Mouse (Mus musculus): ENCODE data around the gene H2-Q4. TPM values are rescaled to one million over a fixed set of nuclear protein-coding genes. Genes with fewer than 3 reads are reported as not detected.
"Not testable (repeated sequence)": the region's sequence is repeated elsewhere in the genome, so short reads cannot be mapped to it uniquely, and the experiment has no call there.

The H2-Q4 gene
- polyA plus RNA-seq, 1 experiment = 159 TPM

DNA sequence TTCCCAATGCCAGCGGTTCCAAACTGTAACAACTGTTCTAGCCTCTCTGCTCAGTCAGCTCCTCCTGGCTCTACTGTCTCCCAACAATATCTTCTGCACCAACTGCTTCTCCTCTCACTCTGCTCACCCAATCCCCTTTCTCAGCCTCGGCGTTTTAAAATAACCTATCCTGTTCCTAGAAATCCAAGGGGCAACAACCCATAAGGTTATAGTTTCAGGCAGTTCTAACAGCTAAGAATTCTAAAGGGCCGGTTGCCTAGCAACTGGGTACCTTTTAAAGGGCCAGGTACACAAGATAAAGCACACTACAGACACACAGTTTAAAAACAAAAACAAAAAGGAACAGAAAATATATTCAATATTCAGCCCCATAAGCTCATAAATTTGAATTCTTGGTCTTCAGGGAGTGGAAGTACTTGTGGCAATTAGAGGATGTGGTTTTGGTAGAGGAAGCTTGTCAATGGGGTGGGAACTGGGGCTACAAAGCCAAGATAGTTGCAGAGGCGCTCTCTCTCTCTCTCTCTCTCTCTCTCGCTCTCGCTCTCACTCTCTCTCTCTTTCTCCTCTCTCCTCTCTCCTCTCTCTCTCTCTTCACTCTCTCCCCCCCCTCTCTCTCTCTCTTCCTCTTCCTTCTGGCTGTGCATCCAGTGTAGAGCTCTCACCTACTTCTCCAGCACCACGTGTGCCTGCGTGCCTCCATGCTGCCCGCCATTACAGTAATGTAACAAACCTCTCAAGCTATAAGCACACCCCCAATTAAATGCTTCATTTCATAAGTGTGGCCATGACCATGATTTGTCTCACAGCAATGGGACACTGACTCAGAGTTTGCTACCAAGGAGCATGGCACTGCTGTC is 36.1 kb downstream of the H2-Q4 start:
- not testable (repeated sequence) for H3K27ac ChIP-seq (ENCODE audit: insufficient read depth, low read depth, low read length); H3K4me1 ChIP-seq (ENCODE audit: control insufficient read depth, insufficient read depth, insufficient read length, low read length); H3K36me3 ChIP-seq (ENCODE audit: control insufficient read depth, insufficient read depth, low read length); H3K4me3 ChIP-seq (ENCODE audit: low read depth, low read length); H3K27me3 ChIP-seq (ENCODE audit: control insufficient read depth, insufficient read depth, low read length)
- 80% methylated on average over 2 of the region's 10 CpGs for WGBS

DNA sequence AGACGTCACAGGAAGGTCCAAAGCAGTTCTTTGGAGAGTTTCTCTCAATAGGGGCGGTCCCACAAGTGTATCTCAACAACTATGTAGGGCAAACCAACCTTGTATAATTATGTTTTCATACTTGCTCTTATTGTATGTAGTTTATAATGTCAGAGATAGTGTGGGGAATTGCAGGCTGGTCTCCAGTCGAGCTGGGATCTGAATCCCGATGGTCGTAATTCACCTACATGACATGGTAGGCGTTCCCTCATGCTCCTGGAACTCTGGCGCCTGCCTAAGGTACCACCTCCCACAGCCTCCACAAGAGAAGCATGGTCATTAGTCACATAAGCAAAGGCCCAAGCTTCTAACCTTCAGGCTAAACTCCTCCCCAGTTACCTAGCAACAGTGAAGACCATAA is 39.4 kb downstream of the H2-Q4 start:
- Histone ChIP-seq H3K27me3 (ENCODE audit: control insufficient read depth, insufficient read depth, low read length) (peaks cover 5% of the 10 kb centered on the region; the same call in 1 of the 2 replicates), H3K27ac (ENCODE audit: insufficient read depth, low read depth, low read length) (no peak overlapping the region), H3K36me3 (ENCODE audit: control insufficient read depth, insufficient read depth, low read length) (no peaks in the 10 kb centered on the region), H3K4me3 (ENCODE audit: low read depth, low read length) (no peak overlapping the region), H3K4me1 (ENCODE audit: control insufficient read depth, insufficient read depth, insufficient read length, low read length) (no peaks in the 10 kb centered on the region)
- 65% methylated on average over 7 of the region's 7 CpGs for WGBS
- TF ChIP-seq POLR2A (IDR thresholded peaks at IDR 0.05; ENCODE audit: low read depth, low read length) (no peak), CTCF (IDR thresholded peaks at IDR 0.05; ENCODE audit: extremely low read depth, insufficient read length, insufficient replicate concordance, low read depth, low read length) (no peak)

DNA sequence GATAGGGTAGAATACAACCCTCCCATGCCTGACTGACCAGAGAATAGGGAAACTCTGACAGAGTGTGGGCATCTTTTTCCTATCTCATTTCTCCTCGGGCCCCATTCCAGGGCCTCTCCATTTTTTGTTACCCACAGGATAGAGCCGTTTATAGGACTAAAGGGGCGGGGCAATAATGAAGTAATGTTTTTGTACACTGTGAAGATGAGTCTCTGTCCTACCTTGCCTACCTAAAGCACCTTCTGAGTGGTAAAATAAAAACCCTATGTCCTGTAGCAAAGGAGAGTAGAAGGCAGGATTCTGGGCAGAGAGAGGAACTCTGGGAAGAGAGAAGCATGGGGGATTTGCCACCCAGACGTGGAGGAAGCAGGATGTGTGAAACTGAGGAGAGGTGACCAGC is 40.1 kb downstream of the H2-Q4 start:
- H3K4me3 ChIP-seq (ENCODE audit: low read depth, low read length); H3K4me1 ChIP-seq (ENCODE audit: control insufficient read depth, insufficient read depth, insufficient read length, low read length); H3K27ac ChIP-seq (ENCODE audit: insufficient read depth, low read depth, low read length); H3K36me3 ChIP-seq (ENCODE audit: control insufficient read depth, insufficient read depth, low read length); H3K27me3 ChIP-seq (ENCODE audit: control insufficient read depth, insufficient read depth, low read length): not testable (repeated sequence)
- 44% methylated on average over 4 of the region's 4 CpGs for WGBS

GRCm38 (mm10) chr17:35420206-35420810 is 40.9 kb downstream of the H2-Q4 start:
- 13% methylated on average over 11 of the region's 11 CpGs for WGBS
- peak; percentile 78; the same call in 1 of the 2 replicates for TF ChIP-seq CTCF (IDR thresholded peaks at IDR 0.05; ENCODE audit: extremely low read depth, insufficient read length, insufficient replicate concordance, low read depth, low read length)
- not testable (repeated sequence) for H3K36me3 ChIP-seq (ENCODE audit: control insufficient read depth, insufficient read depth, low read length); H3K4me1 ChIP-seq (ENCODE audit: control insufficient read depth, insufficient read depth, insufficient read length, low read length); H3K4me3 ChIP-seq (ENCODE audit: low read depth, low read length); H3K27me3 ChIP-seq (ENCODE audit: control insufficient read depth, insufficient read depth, low read length); H3K27ac ChIP-seq (ENCODE audit: insufficient read depth, low read depth, low read length)

GRCm38 (mm10) chr17:35421331-35421730 is 41.9 kb downstream of the H2-Q4 start:
- H3K27me3 ChIP-seq (ENCODE audit: control insufficient read depth, insufficient read depth, low read length); H3K4me1 ChIP-seq (ENCODE audit: control insufficient read depth, insufficient read depth, insufficient read length, low read length); H3K4me3 ChIP-seq (ENCODE audit: low read depth, low read length); H3K36me3 ChIP-seq (ENCODE audit: control insufficient read depth, insufficient read depth, low read length); H3K27ac ChIP-seq (ENCODE audit: insufficient read depth, low read depth, low read length): not testable (repeated sequence)
- WGBS = 96% methylated on average over 4 of the region's 4 CpGs

DNA sequence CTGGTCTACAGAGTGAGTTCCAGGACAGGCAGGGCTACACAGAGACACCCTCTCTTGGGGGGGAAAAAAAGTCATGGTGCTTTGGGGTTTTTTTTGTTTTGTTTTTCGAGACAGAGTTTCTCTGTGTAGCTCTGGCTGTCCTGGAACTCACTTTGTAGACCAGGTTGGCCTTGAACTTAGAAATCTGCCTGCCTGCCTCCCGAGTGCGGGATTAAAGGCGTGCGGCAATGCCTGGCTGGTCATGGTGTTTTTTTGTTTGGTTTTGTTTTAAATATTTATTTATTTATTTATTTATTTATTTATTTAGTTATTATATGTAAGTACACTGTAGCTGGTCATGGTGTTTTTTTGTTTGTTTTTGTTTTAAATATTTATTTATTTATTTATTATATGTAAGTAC is 42.9 kb downstream of the H2-Q4 start:
- H3K36me3 ChIP-seq (ENCODE audit: control insufficient read depth, insufficient read depth, low read length) = not testable (repeated sequence)

DNA sequence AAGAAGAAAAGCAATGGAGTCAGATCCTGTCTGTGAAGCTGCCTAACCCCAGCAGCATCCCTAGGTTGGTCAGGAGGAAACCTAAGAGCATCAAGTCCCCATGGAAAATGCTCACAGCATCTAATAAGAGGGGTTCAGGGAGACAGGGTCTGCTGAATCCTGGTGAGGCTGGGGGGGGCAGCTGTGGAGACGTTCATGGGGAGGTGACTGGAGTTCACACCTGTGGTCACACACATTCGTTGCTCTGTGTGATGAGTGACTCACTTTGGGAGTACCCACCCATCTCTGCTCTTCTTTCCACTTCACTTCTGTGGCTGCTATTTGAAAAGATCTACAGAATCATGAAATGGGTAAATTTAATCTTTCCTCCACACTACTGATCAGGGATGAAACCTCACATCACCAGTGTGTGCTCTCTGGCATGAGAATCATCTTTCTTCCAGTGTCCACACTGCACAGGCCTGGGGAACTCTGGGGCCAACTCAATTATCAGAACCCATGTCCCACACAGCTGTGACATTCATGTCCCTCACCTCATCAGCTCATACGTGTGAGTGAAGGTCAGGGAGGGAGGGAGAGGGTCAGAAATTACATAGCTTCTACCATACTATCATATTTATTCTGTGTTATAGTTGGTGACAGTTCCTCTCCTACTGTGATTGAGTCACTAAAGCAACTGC is 43.9 kb downstream of the H2-Q4 start:
- H3K4me3 ChIP-seq (ENCODE audit: low read depth, low read length); H3K4me1 ChIP-seq (ENCODE audit: control insufficient read depth, insufficient read depth, insufficient read length, low read length); H3K27me3 ChIP-seq (ENCODE audit: control insufficient read depth, insufficient read depth, low read length); H3K27ac ChIP-seq (ENCODE audit: insufficient read depth, low read depth, low read length); H3K36me3 ChIP-seq (ENCODE audit: control insufficient read depth, insufficient read depth, low read length): not testable (repeated sequence)
- WGBS = 59% methylated on average over 3 of the region's 3 CpGs

More for the DNA sequence above, 42.9 kb downstream of the H2-Q4 start:
- H3K27ac ChIP-seq (ENCODE audit: insufficient read depth, low read depth, low read length); H3K4me1 ChIP-seq (ENCODE audit: control insufficient read depth, insufficient read depth, insufficient read length, low read length); H3K4me3 ChIP-seq (ENCODE audit: low read depth, low read length); H3K27me3 ChIP-seq (ENCODE audit: control insufficient read depth, insufficient read depth, low read length): not testable (repeated sequence)
- 91% methylated on average over 5 of the region's 5 CpGs for WGBS

DNA sequence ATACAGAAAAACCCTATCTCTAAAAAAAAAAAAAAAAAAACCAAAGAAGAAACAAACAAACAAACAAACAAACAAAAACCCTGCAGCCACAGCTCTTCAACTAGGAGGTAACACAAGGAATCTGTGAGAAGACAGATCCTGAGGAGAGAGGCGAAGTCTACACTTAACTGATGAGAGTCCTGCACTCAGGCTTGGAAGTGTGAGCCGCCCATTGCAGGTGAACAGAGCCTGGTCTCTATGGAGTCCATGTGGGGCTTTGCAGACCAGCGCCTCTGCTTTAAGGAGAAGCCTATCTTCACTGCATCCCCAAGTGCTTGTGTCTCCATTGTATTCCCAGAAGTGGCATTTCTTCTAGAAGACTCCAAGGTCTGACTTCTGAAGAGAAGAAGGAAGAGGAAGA is 44.7 kb downstream of the H2-Q4 start:
- H3K36me3 ChIP-seq (ENCODE audit: control insufficient read depth, insufficient read depth, low read length); H3K27me3 ChIP-seq (ENCODE audit: control insufficient read depth, insufficient read depth, low read length); H3K4me3 ChIP-seq (ENCODE audit: low read depth, low read length); H3K4me1 ChIP-seq (ENCODE audit: control insufficient read depth, insufficient read depth, insufficient read length, low read length); H3K27ac ChIP-seq (ENCODE audit: insufficient read depth, low read depth, low read length): not testable (repeated sequence)
- 83% methylated on average over 3 of the region's 3 CpGs for WGBS

All from small intestine, adult 2 months (tissue).